Mouse (Mus musculus) left cerebral cortex, postnatal 14 days (tissue): ENCODE results near the gene Clasp2. TPM values are rescaled to one million over a fixed set of nuclear protein-coding genes. Genes with fewer than 3 reads are reported as not detected.

Experiments
- DNase-seq, 2 experiments: peaks; one replicate each; pipeline ENCODE4 v3.0.0; 2021 to 2022; ENCODE audit warnings: low spot score in 2 of 2, mixed read lengths in 1 of 2
- intact Hi-C: fragments of 180-260 bp; cut with DNase I; formaldehyde crosslinking; loops from one replicate; pipeline ENCODE4 v1.15.1; 2025
- total RNA-seq, 2 experiments: library from RNA; stranded (reverse); gene quantifications; 2 replicates each; pipeline ENCODE4 v1.2.3; 2021

Clasp2 gene
- total RNA-seq, 2 experiments from 2014 or later: 297 to 298 TPM

DNA sequence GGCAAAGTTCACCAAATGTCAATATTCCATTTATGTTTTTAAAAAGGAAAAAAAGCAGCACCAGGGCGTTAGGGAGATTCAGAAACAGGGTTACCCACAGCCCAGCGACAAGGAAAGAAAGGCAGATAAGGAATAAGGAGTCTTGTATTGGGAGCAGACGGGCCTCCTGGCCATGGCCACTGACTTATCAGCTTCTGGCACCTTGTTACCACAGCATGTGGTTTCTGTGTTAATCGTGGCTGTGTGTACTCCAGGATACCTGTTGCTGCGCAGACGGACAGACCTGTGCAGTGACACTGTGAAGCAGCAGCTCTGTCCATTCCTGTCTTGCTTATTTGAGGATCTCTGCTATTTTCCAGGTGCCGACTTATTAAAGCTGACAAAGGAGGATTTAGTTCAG, 227.7 kb downstream of the Clasp2 start:
- DNase-seq: no peak
- intact Hi-C loops: no loop called here

Other genes with a start within 250 kb of the Clasp2 start
- gene Pdcd6ip, start 33.2 kb upstream of the Clasp2 start, total RNA-seq: 10 to 100 TPM; 61.6 to 62.9 TPM
- 10 to 100 TPM; 60.2 to 64.7 TPM for gene Ubp1, start 189.5 kb downstream of the Clasp2 start, total RNA-seq